Mouse (Mus musculus) c-Kit-negative CD71-positive TER-119-positive erythroid progenitor cells, embryonic 14.5 days (primary cell): Measurements from ENCODE around the gene Xpo5.

Experiments used
- DNase-seq: peaks from one replicate; pipeline ENCODE4 v3.0.0-alpha.2; 2013; ENCODE audit warnings: low read depth, low spot score

Xpo5 gene

GRCm38 (mm10) chr17:46201151-46201550 lies 1.4 kb upstream of the Xpo5 start:
- DNase-seq = peak; percentile 46

- no peak for DNase-seq
Measured at GRCm38 (mm10) chr17:46203078-46203477, 496 bp downstream of the Xpo5 start.

- no peak for DNase-seq
Measured at GRCm38 (mm10) chr17:46206676-46207075, 4.1 kb downstream of the Xpo5 start.

GRCm38 (mm10) chr17:46210550-46210949 lies 8.0 kb downstream of the Xpo5 start:
- DNase-seq = no peak

- DNase-seq = no peak
Measured at GRCm38 (mm10) chr17:46221601-46222000, 19.0 kb downstream of the Xpo5 start.

- no peak for DNase-seq
Measured at GRCm38 (mm10) chr17:46227576-46227975, 25.0 kb downstream of the Xpo5 start.

GRCm38 (mm10) chr17:46236067-46236466 lies 33.5 kb downstream of the Xpo5 start:
- no peak for DNase-seq

GRCm38 (mm10) chr17:46237079-46237478 lies 34.5 kb downstream of the Xpo5 start:
- no peak for DNase-seq

- no peak for DNase-seq
Measured at GRCm38 (mm10) chr17:46237480-46237879, 34.9 kb downstream of the Xpo5 start.

- DNase-seq = no peak
Measured at GRCm38 (mm10) chr17:46239516-46240114, 37.0 kb downstream of the Xpo5 start.

GRCm38 (mm10) chr17:46241471-46241870 lies 38.9 kb downstream of the Xpo5 start:
- DNase-seq = no peak

- DNase-seq = no peak
Measured at GRCm38 (mm10) chr17:46242274-46242673, 39.7 kb downstream of the Xpo5 start.

GRCm38 (mm10) chr17:46242993-46243392 lies 40.4 kb downstream of the Xpo5 start:
- no peak for DNase-seq

- no peak for DNase-seq
Measured at GRCm38 (mm10) chr17:46243624-46244023, 41.0 kb downstream of the Xpo5 start.

GRCm38 (mm10) chr17:46244579-46244978 lies 42.0 kb downstream of the Xpo5 start:
- no peak for DNase-seq

- peak; percentile 80 for DNase-seq
Measured at GRCm38 (mm10) chr17:46247512-46248188, 45.1 kb downstream of the Xpo5 start, which contains the start of the genes Polr1c and Yipf3. Gene Polr1c (minus strand): TSS chr17:46248054. Gene Yipf3 (plus strand): TSS chr17:46248080.

- no peak for DNase-seq
Measured at GRCm38 (mm10) chr17:46248189-46248522, 45.6 kb downstream of the Xpo5 start.

- no peak for DNase-seq
Measured at GRCm38 (mm10) chr17:46251174-46251573, 48.6 kb downstream of the Xpo5 start.

GRCm38 (mm10) chr17:46252571-46253451 lies 50.2 kb downstream of the Xpo5 start:
- DNase-seq = no peak

GRCm38 (mm10) chr17:46253452-46254084 lies 51.0 kb downstream of the Xpo5 start, which contains the start of gene Lrrc73:
Gene Lrrc73 (plus strand): TSS chr17:46253531.
- peak; percentile 60 for DNase-seq

- no peak for DNase-seq
Measured at GRCm38 (mm10) chr17:46254106-46254505, 51.5 kb downstream of the Xpo5 start.

- DNase-seq = no peak
Measured at GRCm38 (mm10) chr17:46255147-46255546, 52.6 kb downstream of the Xpo5 start.
